Comparison of ENCODE assay signal across 10 mouse cellular contexts in genomic region chr4:41497995-41498845, GRCm38 (mm10). TPM values are rescaled to one million over a fixed set of nuclear protein-coding genes. Genes with fewer than 3 reads are reported as not detected.
DNase-seq lines count a peak whose midpoint lies in the region; ATAC-seq and TF ChIP-seq lines count a peak whose summit lies in the region.
"Had no signal": no experiment of that assay in that cellular context is flagged by ENCODE, and none has a peak within 500 bp of the region (broad histone marks: within the 10 kb centered on the region; RNA-seq: fewer than 3 reads in every experiment).

No protein-coding gene starts in this region.

- peaks cover 30% of the 10 kb centered on the region for H3K27me3 ChIP-seq in kidney, postnatal 0 days (ENCODE audit: insufficient read depth, low read length)
- peaks cover 71% of the 10 kb centered on the region for H3K27me3 ChIP-seq in embryonic facial prominence, embryonic 12.5 days
- peaks cover 39% of the 10 kb centered on the region for H3K27me3 ChIP-seq in intestine, embryonic 15.5 days (replicated peaks)
- H3K27me3 ChIP-seq in neural tube, embryonic 11.5 days (ENCODE audit: control insufficient read depth, insufficient read depth, low read length): peaks cover 64% of the 10 kb centered on the region

- no peak overlapping the region for H3K27ac ChIP-seq in kidney, postnatal 0 days
- no peak overlapping the region for H3K27ac ChIP-seq in embryonic facial prominence, embryonic 12.5 days
- H3K27ac ChIP-seq in intestine, embryonic 15.5 days: no peak overlapping the region
- no peak overlapping the region for H3K27ac ChIP-seq in neural tube, embryonic 11.5 days (ENCODE audit: low read depth, low read length)

- 16% methylated on average over 72 of the region's 72 CpGs for WGBS in kidney, postnatal 0 days
- WGBS in embryonic facial prominence, embryonic 12.5 days: 5% methylated on average over 72 of the region's 72 CpGs
- WGBS in intestine, embryonic 15.5 days: 17% methylated on average over 72 of the region's 72 CpGs
- WGBS in neural tube, embryonic 11.5 days: 5% methylated on average over 72 of the region's 72 CpGs

- peaks cover 16% of the 10 kb centered on the region for H3K4me1 ChIP-seq in kidney, postnatal 0 days (replicated peaks; ENCODE audit: insufficient read depth, low read length)
- H3K4me1 ChIP-seq in embryonic facial prominence, embryonic 12.5 days: peaks cover 34% of the 10 kb centered on the region
- H3K4me1 ChIP-seq in intestine, embryonic 15.5 days (replicated peaks): peaks cover 25% of the 10 kb centered on the region
- H3K4me1 ChIP-seq in neural tube, embryonic 11.5 days (ENCODE audit: control insufficient read depth, insufficient read depth, low read length): peaks cover 12% of the 10 kb centered on the region

- no peak for ATAC-seq in kidney, postnatal 0 days (replicated peaks; ENCODE audit: low FRiP score, low read depth)
- ATAC-seq in embryonic facial prominence, embryonic 12.5 days (ENCODE audit: insufficient number of reproducible peaks, insufficient read depth, low FRiP score, low TSS enrichment): no peak
- ATAC-seq in intestine, embryonic 15.5 days: no peak
- 0 out of 2 replicates have a peak, but pooled peaks have one; percentile 23 for ATAC-seq in neural tube, embryonic 11.5 days (ENCODE audit: insufficient read depth, low FRiP score, low TSS enrichment)

- no peaks in the 10 kb centered on the region for H3K36me3 ChIP-seq in kidney, postnatal 0 days (ENCODE audit: insufficient read depth, low read length)
- no peaks in the 10 kb centered on the region for H3K36me3 ChIP-seq in embryonic facial prominence, embryonic 12.5 days
- no peaks in the 10 kb centered on the region for H3K36me3 ChIP-seq in intestine, embryonic 15.5 days
- H3K36me3 ChIP-seq in neural tube, embryonic 11.5 days (ENCODE audit: control insufficient read depth, insufficient read depth, low read length): no peaks in the 10 kb centered on the region

- H3K4me3 ChIP-seq in kidney, postnatal 0 days (replicated peaks; ENCODE audit: low read depth, low read length): peak overlapping the region; percentile 17
- H3K4me3 ChIP-seq in embryonic facial prominence, embryonic 12.5 days: peak overlapping the region; percentile 31
- peak overlapping the region; percentile 28 for H3K4me3 ChIP-seq in intestine, embryonic 15.5 days (replicated peaks)
- H3K4me3 ChIP-seq in neural tube, embryonic 11.5 days (ENCODE audit: low read depth, low read length): peak overlapping the region; percentile 18
- H3K4me3 ChIP-seq: erythroblast, embryonic 14.5 days had no signal

- DNase-seq in kidney, postnatal 0 days (ENCODE audit: low spot score): no peak
- DNase-seq in kidney, adult 11 months: no peak
- peak; percentile 25 for DNase-seq in neural tube, embryonic 11.5 days (ENCODE audit: low spot score)
- no peak for DNase-seq in Muller cell, postnatal 12 days (ENCODE audit: inconsistent ontology term)
- no peak for DNase-seq in spleen, postnatal 10 days (ENCODE audit: low spot score in 2 of 2)
- no peak for DNase-seq in kidney, postnatal 36 days

- no peaks in the 10 kb centered on the region for H3K9me3 ChIP-seq in kidney, postnatal 0 days (replicated peaks; ENCODE audit: low read length)
- H3K9me3 ChIP-seq in embryonic facial prominence, embryonic 12.5 days: no peaks in the 10 kb centered on the region
- no peaks in the 10 kb centered on the region for H3K9me3 ChIP-seq in intestine, embryonic 15.5 days
- no peaks in the 10 kb centered on the region for H3K9me3 ChIP-seq in neural tube, embryonic 11.5 days (ENCODE audit: control insufficient read depth, low read length)

- H3K4me2 ChIP-seq in kidney, postnatal 0 days (ENCODE audit: low read length): peak overlapping the region; percentile 46
- H3K4me2 ChIP-seq in embryonic facial prominence, embryonic 12.5 days (replicated peaks): peak overlapping the region; percentile 57
- H3K4me2 ChIP-seq in intestine, embryonic 15.5 days (replicated peaks): peak overlapping the region; percentile 66
- peak overlapping the region; percentile 44 for H3K4me2 ChIP-seq in neural tube, embryonic 11.5 days (ENCODE audit: low read depth)

- H3K9ac ChIP-seq in kidney, postnatal 0 days (ENCODE audit: low read depth, low read length): no peak overlapping the region
- no peak overlapping the region; the same call in 1 of the 2 replicates for H3K9ac ChIP-seq in embryonic facial prominence, embryonic 12.5 days
- no peak overlapping the region for H3K9ac ChIP-seq in intestine, embryonic 15.5 days
- 0 out of 2 replicates have a peak overlapping the region, but pooled peaks have one; percentile 2 for H3K9ac ChIP-seq in neural tube, embryonic 11.5 days (ENCODE audit: low read length)

- TF ChIP-seq CTCF in kidney, postnatal 0 days (IDR thresholded peaks at IDR 0.05; ENCODE audit: low read depth): no peak

RNA-seq across cellular contexts. Expression of gene AI464131, which starts 4.7 kb away (rescaled TPM):
- polyA plus RNA-seq in kidney, postnatal 0 days (2015; fragmentation: Nextera tagmentation; extraction: Ambion mirVana): 5.3 and 6.1 TPM in 2 replicates
- 8.5 and 9.5 TPM in 2 replicates for polyA plus RNA-seq in embryonic facial prominence, embryonic 12.5 days (2016; fragmentation: Nextera tagmentation; extraction: Ambion mirVana)
- 8.1 and 9.4 TPM in 2 replicates for polyA plus RNA-seq in intestine, embryonic 15.5 days (2015; fragmentation: Nextera tagmentation; extraction: Ambion mirVana)
- polyA plus RNA-seq in neural tube, embryonic 11.5 days (2014; fragmentation: Nextera tagmentation; extraction: Ambion mirVana): 7.1 and 9.6 TPM in 2 replicates
- polyA plus RNA-seq: erythroblast, embryonic 14.5 days had no signal

RNA-seq across cellular contexts. Expression of gene 1110017D15Rik, which starts 18.9 kb away (rescaled TPM):
- polyA plus RNA-seq in kidney, postnatal 0 days (2015; fragmentation: Nextera tagmentation; extraction: Ambion mirVana): 0.43 and 0.68 TPM in 2 replicates
- polyA plus RNA-seq in embryonic facial prominence, embryonic 12.5 days (2016; fragmentation: Nextera tagmentation; extraction: Ambion mirVana): 2.8 and 3.7 TPM in 2 replicates
- polyA plus RNA-seq in intestine, embryonic 15.5 days (2015; fragmentation: Nextera tagmentation; extraction: Ambion mirVana): 0.28 and 0.55 TPM in 2 replicates
- polyA plus RNA-seq in neural tube, embryonic 11.5 days (2014; fragmentation: Nextera tagmentation; extraction: Ambion mirVana): 2.5 and 3.4 TPM in 2 replicates
- polyA plus RNA-seq: erythroblast, embryonic 14.5 days; liver, adult 2 months had no signal

RNA-seq across cellular contexts. Expression of gene Nudt2, which starts 33.3 kb away (rescaled TPM):
- 57.2 and 61.7 TPM in 2 replicates for polyA plus RNA-seq in kidney, postnatal 0 days (2015; fragmentation: Nextera tagmentation; extraction: Ambion mirVana)
- polyA plus RNA-seq in embryonic facial prominence, embryonic 12.5 days (2016; fragmentation: Nextera tagmentation; extraction: Ambion mirVana): 53.4 and 53.5 TPM in 2 replicates
- 61.4 and 62.3 TPM in 2 replicates for polyA plus RNA-seq in intestine, embryonic 15.5 days (2015; fragmentation: Nextera tagmentation; extraction: Ambion mirVana)
- 57.2 and 62.9 TPM in 2 replicates for polyA plus RNA-seq in neural tube, embryonic 11.5 days (2014; fragmentation: Nextera tagmentation; extraction: Ambion mirVana)

RNA-seq across cellular contexts. Expression of gene Kif24, which starts 33.5 kb away (rescaled TPM):
- polyA plus RNA-seq in kidney, postnatal 0 days (2015; fragmentation: Nextera tagmentation; extraction: Ambion mirVana): 2.0 and 2.4 TPM in 2 replicates
- 10.9 and 11.7 TPM in 2 replicates for polyA plus RNA-seq in embryonic facial prominence, embryonic 12.5 days (2016; fragmentation: Nextera tagmentation; extraction: Ambion mirVana)
- polyA plus RNA-seq in intestine, embryonic 15.5 days (2015; fragmentation: Nextera tagmentation; extraction: Ambion mirVana): 5.2 and 6.8 TPM in 2 replicates
- 8.5 and 9.2 TPM in 2 replicates for polyA plus RNA-seq in neural tube, embryonic 11.5 days (2014; fragmentation: Nextera tagmentation; extraction: Ambion mirVana)
